Mouse (Mus musculus) ovary, adult 18-20 months (tissue): ENCODE data around the gene Nlrp1b.

ENCODE experiments used
- DNase-seq: peaks from one replicate; pipeline ENCODE4 v3.0.0; 2022; ENCODE audit warnings: low spot score, mixed read lengths

Nlrp1b gene

DNA sequence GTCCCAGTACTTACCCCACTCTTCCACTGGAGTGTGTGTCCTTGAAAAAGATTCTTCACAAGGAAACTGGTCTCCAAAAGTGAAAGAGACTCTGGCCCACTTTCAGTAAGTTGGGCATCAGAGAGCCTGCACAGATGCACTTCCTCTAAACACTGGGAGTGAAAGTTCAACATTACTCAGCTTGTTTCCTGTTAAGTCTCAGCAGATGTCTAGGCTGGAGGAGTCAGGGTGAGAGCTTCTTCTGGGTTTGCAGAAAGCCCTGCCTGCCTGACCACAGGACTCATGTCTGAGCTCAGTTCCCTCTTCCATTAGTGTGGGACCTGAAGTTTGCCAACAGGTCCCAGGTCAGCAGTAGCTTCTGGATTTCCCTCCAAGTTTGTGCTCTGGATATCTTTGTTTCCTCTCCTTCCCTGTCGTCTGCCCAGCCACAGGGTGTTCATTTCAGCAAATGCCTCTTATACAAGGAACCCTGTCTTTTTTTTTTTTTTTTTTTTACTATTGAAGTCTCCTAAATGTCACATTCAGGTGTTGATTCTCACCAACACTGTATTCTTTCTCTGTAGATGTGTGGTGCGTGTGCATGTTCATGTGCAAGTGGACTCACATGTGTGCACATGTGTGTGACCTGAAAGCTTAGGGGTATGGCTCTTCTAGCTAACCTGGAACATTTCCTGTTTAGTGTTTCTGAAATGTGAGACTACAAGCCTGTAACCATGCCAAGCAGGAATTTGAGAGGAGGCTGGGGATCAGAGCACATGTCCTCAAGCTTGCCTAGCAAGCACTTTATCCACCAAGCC, at the start of gene Nlrp1b:
Gene Nlrp1b, minus strand, starts transcription at position 50 of the 797 bp plus-strand sequence.
- DNase-seq: no peak

DNA sequence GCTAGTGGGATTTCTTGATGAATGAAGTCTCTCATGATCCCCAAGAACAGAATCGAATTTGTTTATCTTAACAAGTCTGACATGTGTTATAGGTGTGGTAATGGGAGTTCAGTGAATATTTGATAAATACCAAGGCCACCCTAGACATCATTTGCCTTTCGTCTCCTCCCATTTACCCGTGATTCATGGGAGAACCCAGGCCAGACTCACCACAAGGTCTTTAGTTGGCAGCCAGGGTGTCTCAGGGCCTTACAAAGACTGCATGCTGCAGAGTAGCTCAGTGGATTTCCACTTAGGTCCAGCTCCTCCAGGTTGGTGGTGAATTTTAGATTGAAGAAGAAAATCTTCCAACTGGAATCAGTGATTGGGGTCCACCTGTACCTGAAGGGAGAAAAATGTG, 30.5 kb upstream of the Nlrp1b start:
- DNase-seq: no peak

DNA sequence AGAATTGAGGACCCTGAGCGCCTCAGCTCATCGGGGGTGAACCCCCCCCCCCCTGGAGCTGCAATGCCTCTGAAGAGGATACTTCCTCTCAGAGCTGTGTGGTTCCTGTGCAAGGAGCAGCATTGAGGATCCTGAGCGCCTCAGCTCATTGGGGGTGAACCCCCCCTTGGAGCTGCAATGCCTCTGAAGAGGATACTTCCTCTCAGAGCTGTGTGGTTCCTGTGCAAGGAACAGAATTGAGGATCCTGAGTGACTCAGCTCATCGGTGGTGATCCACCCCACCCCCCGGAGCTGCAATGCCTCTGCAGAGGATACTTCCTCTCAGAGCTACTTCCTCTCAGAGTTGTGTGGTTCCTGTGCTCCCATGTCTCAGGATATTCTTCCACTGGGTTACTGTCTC, 20.8 kb upstream of the Nlrp1b start:
- DNase-seq: no peak

DNA sequence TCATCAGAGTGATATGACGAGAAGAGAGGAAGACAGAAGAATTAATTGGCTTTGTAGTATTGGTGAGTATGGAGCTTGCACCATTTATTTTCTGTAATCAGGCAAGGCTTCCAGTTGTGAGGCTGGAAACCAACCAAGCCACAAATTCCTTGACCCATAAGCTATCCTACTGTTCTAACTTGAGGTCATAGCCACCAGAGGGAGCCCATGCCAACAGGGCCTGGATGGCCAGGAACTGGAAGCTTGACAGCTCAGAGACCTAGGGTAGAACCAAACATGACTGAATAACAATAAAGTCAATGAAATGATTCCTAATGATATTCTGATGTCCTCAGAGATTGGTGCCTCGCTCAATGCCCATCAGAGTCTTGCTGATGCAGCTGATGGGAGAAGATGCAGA, 5.9 kb downstream of the Nlrp1b start:
- DNase-seq: no peak

DNA sequence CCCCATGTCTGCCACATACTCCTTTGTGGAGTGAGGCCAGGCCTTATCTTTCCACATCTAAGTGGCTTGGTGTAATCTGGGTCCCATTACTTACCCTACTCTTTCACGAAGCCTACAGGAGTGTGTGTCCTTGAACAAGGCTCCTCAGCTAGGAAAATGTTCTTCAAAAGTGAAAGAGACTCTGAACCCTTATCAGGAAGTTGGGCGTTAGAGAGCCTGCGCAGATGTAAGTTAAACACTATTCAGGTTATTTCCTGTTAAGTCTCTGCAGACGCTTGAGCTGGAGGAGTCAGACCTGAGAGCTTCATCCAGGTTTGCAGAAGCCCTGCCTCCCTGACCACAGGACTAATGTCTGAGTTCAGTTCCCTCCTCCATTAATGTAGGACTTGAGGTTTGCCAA, 27.8 kb downstream of the Nlrp1b start:
- no peak for DNase-seq

DNA sequence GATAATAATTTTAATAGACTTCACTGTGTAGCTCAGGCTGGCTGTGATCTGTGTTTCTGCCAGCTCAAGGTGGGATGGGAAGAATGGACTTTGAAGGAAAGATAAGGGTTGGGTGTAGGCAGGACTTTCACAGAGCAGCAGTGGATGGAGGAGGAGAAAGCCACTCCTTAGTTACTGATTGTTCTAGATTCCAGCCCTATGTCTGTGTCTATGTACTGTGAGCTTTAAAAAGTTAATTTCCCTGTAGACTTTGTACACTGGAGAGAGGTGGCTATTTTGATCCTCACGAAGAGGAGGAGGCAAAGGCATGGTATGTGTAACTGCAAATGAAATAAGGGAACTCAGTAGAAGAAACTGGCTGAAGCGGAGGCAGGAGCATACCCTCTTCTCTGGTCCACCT, 31.2 kb downstream of the Nlrp1b start:
- no peak for DNase-seq

DNA sequence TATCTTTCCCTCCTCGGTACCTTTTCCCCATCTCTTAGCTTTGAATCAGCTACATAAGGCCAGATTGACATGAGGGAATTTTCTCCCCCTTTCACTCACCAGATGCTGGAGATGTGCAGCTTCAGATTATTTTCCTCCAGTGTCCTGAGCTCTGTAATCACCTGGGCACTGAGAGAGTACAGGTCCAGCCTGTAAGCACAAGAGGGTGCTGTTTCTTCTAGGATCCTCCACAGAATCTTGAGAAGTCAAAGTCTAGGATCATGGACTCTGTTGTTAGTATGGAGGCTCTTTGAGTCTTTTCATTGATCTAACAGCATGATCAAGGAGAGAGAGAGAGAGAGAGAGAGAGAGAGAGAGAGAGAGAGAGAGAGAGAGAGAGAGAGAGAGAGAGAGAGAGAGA, 60.9 kb downstream of the Nlrp1b start:
- DNase-seq: no peak

GRCm38 (mm10) chr11:71164139-71164538, 66.4 kb downstream of the Nlrp1b start:
- DNase-seq: no peak

DNA sequence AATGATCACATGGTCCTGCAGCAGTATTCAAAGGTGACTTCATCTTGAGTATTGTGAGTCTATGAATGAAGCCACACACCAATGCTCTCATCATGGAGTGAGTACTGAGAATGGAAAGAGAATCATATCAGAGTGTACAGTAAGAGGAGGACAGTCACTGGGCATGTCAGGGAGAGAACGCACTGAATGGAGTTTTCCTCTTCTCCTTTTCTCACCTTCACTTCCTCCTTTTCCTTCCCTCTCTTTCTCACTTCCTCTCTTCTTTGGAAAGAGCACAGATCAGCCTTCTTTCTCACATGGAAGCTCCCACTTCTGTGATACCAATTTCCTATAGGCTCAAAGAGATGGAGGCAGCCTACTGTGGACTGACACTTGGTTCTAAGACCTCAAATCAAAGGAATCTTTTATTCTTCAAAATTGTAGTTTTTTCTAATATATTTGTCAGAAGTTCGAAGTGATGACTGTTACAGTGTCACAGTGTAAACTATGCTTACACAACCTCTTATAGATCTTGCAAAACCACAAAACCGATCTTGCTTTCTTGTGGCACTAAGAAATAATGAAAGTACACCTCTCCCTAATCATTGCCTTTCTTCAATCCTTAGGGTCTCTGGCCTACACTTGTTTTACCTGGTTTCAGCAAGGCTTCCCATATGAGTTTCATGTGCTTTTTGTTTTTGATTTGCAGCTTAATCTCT, 70.9 kb downstream of the Nlrp1b start:
- no peak for DNase-seq

DNA sequence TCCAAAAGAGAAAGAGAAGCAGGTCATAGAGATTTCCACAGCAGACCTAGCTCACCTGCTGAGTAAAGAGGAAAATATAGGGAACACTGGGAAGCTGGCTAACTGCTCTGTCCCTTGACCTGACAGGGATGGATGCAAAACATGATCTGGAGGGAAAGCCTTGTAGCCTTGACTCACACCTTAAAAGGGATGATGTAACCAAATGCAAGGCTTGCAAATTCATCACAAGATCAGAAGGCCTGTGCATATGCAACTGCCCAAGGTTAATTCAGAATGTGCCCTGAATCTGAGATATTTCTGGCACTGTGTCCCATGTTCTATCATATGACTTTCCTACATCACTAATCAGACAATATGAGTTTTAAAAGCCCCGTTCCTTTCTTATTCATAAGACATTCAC, 75.3 kb downstream of the Nlrp1b start:
- DNase-seq: no peak

GRCm38 (mm10) chr11:71144661-71145060, 85.9 kb downstream of the Nlrp1b start, which contains the start of gene Nlrp1a:
Gene Nlrp1a, minus strand, starts transcription at chr11:71144704.
- DNase-seq: no peak

GRCm38 (mm10) chr11:71142031-71142430, 88.5 kb downstream of the Nlrp1b start:
- no peak for DNase-seq

- DNase-seq: no peak
Measured at GRCm38 (mm10) chr11:71107128-71107527, 123.4 kb downstream of the Nlrp1b start.

DNA sequence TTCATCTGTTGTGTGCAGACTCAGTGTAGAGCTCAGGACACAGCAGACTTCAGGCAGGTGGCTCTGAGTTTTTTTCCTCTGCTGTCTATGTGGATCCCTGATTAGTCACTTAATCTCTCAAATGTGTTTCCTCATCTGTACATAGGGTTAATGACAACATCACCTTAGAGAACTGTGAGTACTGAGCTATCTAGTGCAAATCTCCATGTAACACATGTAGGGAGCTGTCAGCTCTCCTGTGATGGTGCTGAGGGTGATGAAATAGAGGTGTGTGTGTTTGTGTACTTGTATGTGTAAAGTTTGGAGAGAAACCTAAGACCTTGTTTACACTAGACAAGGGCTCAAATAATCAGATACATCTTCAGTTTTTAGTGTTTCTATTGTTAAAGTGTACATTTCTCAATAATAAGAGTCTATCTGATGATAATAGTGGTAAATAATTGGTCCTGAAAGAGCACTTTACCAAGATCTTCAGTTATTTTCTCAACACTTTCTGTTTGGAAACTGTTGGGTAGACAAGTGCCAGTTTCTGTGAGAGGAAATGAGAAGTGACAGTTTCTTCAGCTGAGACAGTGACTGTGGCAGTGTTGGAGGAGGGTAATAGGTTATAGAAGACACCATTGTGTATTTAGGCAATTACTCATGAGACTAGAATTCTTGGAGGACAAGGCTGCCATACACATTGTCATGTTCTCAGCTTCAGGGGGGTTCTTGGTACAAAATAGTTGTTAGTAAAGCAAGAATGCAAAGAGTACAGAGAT, 124.1 kb downstream of the Nlrp1b start:
- DNase-seq: no peak

DNA sequence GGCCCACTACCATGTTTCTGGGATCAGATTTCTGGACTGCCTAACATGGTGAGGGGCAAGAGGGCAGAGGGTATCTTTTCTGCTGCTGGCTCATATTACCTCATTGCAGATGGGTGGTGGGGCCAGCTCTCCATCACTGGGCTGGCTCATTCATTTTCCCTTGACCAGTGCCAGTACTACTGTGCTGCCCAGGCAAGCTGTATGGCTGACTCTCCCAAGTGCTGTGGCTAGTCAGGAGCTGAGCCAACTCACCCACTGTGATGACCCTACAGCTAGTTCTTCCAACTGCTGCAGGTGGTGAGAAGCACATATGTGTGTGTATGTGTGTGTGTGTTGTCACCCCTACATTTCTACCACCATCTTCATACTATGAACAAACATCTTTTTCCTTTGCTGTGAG, 126.6 kb downstream of the Nlrp1b start:
- no peak for DNase-seq
